Mouse (Mus musculus): ENCODE results near the gene Rnf144a. TPM values are rescaled to one million over a fixed set of nuclear protein-coding genes. Genes with fewer than 3 reads are reported as not detected.

Gene Rnf144a
- polyA plus RNA-seq, 1 experiment from 2014 or later, result 49.5 TPM

DNA sequence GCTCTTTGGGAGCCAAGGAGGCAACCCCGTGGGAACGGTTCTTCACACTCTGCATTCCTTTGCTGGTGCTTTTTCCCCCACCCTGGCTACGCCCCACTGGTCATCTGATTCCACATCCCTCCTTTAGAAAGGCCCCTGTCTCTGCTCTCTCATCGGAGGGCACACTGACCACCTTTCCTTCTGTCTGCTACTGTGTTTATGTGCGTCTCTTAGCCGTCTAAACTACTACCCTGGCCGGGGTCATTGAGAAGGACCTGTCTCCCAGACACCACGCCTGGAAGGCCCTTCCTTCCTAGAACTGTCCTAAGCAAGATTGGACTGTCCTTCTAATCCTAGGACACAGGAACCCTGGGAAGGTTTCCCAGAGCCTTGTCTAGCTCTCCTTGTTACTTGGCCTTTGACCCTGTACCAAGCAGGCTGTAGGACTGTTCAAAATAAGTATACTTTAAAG is 1.1 kb downstream of the Rnf144a start:
- Histone ChIP-seq H3K9me3 (ENCODE audit: control insufficient read depth, low read length) (no peaks in the 10 kb centered on the region), H3K4me3 (ENCODE audit: low read length) (peak overlapping the region; percentile 82), H3K4me2 (ENCODE audit: low read depth, low read length) (peak overlapping the region; percentile 66), H3K36me3 (ENCODE audit: control insufficient read depth, insufficient read depth, low read length) (no peaks in the 10 kb centered on the region), H3K27ac (ENCODE audit: low read length) (peak overlapping the region; percentile 76), H3K27me3 (ENCODE audit: control insufficient read depth, insufficient read depth, low read depth, low read length) (no peaks in the 10 kb centered on the region), H3K4me1 (replicated peaks; ENCODE audit: control insufficient read depth, insufficient read depth, low read length) (peaks cover 37% of the 10 kb centered on the region), H3K9ac (ENCODE audit: low read length) (peak overlapping the region; percentile 95)
- peak; percentile 17 for ATAC-seq (ENCODE audit: low read depth)
- 4% methylated on average over 8 of the region's 8 CpGs for WGBS

GRCm38 (mm10) chr12:26412802-26413201 is 2.3 kb downstream of the Rnf144a start:
- peak overlapping the region; percentile 82 for H3K4me3 ChIP-seq (ENCODE audit: low read length)
- 46% methylated on average over 6 of the region's 6 CpGs for WGBS
- no peaks in the 10 kb centered on the region for H3K9me3 ChIP-seq (ENCODE audit: control insufficient read depth, low read length)
- peak overlapping the region; percentile 32; the same call in 1 of the 2 replicates for H3K27ac ChIP-seq (ENCODE audit: low read length)
- ATAC-seq (ENCODE audit: low read depth), result no peak
- H3K36me3 ChIP-seq (ENCODE audit: control insufficient read depth, insufficient read depth, low read length), result no peaks in the 10 kb centered on the region
- H3K4me1 ChIP-seq (replicated peaks; ENCODE audit: control insufficient read depth, insufficient read depth, low read length), result peaks cover 47% of the 10 kb centered on the region
- H3K27me3 ChIP-seq (ENCODE audit: control insufficient read depth, insufficient read depth, low read depth, low read length), result no peaks in the 10 kb centered on the region
- peak overlapping the region; percentile 95 for H3K9ac ChIP-seq (ENCODE audit: low read length)
- peak overlapping the region; percentile 66 for H3K4me2 ChIP-seq (ENCODE audit: low read depth, low read length)

DNA sequence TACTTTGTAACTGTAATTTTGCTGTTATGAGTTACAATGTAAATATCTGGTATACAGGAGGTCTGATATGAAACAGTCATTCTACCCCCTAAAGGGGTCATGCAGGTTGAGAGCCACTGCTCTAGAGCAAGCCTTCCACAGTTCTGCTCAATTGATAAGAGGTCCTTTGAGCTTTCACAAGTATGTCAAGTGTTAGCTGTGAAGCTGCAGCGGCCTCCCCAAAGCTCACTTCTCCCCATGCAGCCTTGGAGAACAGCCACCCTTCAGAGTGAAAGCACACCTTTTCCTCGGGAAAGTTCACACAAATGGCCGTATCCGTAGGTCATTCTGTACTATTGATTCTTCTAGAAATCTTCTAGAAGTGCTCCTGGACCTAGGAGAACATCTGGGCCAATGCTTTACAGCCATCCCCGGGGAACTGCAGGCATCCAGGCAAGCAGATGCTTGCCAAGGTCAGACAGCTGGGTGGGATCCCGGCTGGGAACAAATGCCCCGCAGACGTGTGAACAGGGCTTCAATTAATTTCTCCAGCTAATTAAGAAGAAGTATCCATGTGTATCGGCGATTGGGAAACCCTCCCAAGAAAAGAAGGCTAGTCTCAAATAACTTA is 3.1 kb downstream of the Rnf144a start:
- Histone ChIP-seq H3K4me1 (replicated peaks; ENCODE audit: control insufficient read depth, insufficient read depth, low read length) (peaks cover 49% of the 10 kb centered on the region), H3K4me2 (ENCODE audit: low read depth, low read length) (peak overlapping the region; percentile 66), H3K27ac (ENCODE audit: low read length) (peak overlapping the region; percentile 42), H3K9me3 (ENCODE audit: control insufficient read depth, low read length) (no peaks in the 10 kb centered on the region), H3K36me3 (ENCODE audit: control insufficient read depth, insufficient read depth, low read length) (no peaks in the 10 kb centered on the region), H3K27me3 (ENCODE audit: control insufficient read depth, insufficient read depth, low read depth, low read length) (no peaks in the 10 kb centered on the region), H3K9ac (ENCODE audit: low read length) (peak overlapping the region; percentile 95; the same call in 1 of the 2 replicates), H3K4me3 (ENCODE audit: low read length) (peak overlapping the region; percentile 82)
- 46% methylated on average over 10 of the region's 10 CpGs for WGBS
- ATAC-seq (ENCODE audit: low read depth), result no peak

DNA sequence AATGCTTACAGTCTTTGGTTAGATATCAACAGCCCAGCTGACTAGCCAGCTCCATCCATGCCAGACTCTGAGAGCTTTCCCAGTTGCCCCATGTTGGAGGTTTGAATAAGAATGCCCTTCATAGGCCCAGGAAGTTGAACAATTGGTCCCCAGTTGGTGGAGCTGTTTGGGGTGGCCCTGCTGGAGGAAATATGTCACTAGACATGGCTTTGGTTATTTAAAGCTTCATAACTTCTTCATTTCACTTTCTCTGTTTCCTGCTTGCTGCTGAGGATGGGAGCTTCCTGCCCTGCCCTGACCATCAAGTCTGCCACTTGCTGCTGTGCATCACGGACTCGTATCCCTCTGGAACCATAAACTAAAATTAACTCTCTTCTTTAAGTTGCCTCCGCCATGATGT is 4.6 kb downstream of the Rnf144a start:
- Histone ChIP-seq H3K4me2 (ENCODE audit: low read depth, low read length) (no peak overlapping the region), H3K4me3 (ENCODE audit: low read length) (no peak overlapping the region), H3K4me1 (replicated peaks; ENCODE audit: control insufficient read depth, insufficient read depth, low read length) (peaks cover 60% of the 10 kb centered on the region), H3K27ac (ENCODE audit: low read length) (no peak overlapping the region), H3K27me3 (ENCODE audit: control insufficient read depth, insufficient read depth, low read depth, low read length) (no peaks in the 10 kb centered on the region), H3K9ac (ENCODE audit: low read length) (no peak overlapping the region), H3K36me3 (ENCODE audit: control insufficient read depth, insufficient read depth, low read length) (no peaks in the 10 kb centered on the region), H3K9me3 (ENCODE audit: control insufficient read depth, low read length) (no peaks in the 10 kb centered on the region)
- 84% methylated on average over 3 of the region's 3 CpGs for WGBS
- no peak for ATAC-seq (ENCODE audit: low read depth)

GRCm38 (mm10) chr12:26408707-26409106 is 6.3 kb downstream of the Rnf144a start:
- 50% methylated on average over 9 of the region's 9 CpGs for WGBS
- peaks cover 73% of the 10 kb centered on the region for H3K4me1 ChIP-seq (replicated peaks; ENCODE audit: control insufficient read depth, insufficient read depth, low read length)
- ATAC-seq (ENCODE audit: low read depth), result no peak

DNA sequence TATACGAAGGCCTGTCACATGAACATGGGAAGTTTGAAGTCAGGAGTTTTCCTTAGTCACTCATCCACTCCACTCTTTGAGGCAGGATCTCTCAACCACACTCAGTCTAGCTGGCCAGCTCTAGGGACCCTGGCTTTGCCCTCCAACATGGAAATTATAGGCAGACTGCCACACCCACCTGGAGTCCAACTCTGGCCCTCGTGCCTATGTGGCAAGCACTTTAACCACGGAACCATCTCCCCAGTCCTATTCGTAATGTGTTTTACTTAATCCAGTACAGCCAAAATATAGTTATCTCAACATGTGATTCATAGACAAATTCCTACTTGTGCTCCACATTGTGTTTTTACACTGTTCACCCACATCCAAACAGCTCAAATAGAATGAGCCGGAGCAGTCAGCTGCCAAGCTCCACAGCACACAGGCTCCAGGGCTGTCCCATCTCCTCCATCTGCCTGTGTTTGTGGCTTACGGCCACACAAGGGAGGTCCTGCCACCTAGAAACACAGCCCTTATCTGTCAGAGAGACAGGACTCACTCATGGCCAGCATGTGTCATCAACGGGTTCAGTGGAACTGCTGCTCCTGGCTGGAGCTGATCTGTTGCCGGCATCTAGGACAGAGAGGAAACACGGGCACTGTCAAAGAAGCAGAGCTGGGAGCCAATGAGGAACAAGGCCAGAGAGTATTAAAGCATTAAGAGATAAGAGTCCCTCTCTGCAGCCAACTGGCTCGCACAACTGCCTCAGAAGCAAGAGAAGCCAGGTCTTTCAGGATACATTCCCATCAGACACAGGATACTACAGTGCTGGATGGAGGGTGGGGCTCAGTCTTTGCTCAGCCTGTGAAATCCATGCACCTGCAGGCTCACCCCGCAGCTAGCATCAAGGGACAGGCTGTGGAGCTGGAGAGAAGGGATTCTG is 10.0 kb downstream of the Rnf144a start:
- Histone ChIP-seq H3K27me3 (ENCODE audit: control insufficient read depth, insufficient read depth, low read depth, low read length) (no peaks in the 10 kb centered on the region), H3K4me3 (ENCODE audit: low read length) (no peak overlapping the region), H3K4me1 (replicated peaks; ENCODE audit: control insufficient read depth, insufficient read depth, low read length) (peaks cover 72% of the 10 kb centered on the region), H3K9ac (ENCODE audit: low read length) (0 out of 2 replicates have a peak overlapping the region, but pooled peaks have one; percentile 3), H3K36me3 (ENCODE audit: control insufficient read depth, insufficient read depth, low read length) (peaks cover 5% of the 10 kb centered on the region; the same call in 1 of the 2 replicates), H3K9me3 (ENCODE audit: control insufficient read depth, low read length) (no peaks in the 10 kb centered on the region), H3K27ac (ENCODE audit: low read length) (peak overlapping the region; percentile 75), H3K4me2 (ENCODE audit: low read depth, low read length) (no peak overlapping the region; the same call in 1 of the 2 replicates)
- ATAC-seq (ENCODE audit: low read depth), result peak; percentile 68
- WGBS, result 39% methylated on average over 11 of the region's 11 CpGs

More at GRCm38 (mm10) chr12:26408707-26409106, 6.3 kb downstream of the Rnf144a start:
- Histone ChIP-seq H3K27me3 (ENCODE audit: control insufficient read depth, insufficient read depth, low read depth, low read length) (no peaks in the 10 kb centered on the region), H3K36me3 (ENCODE audit: control insufficient read depth, insufficient read depth, low read length) (no peaks in the 10 kb centered on the region), H3K4me2 (ENCODE audit: low read depth, low read length) (no peak overlapping the region), H3K9me3 (ENCODE audit: control insufficient read depth, low read length) (no peaks in the 10 kb centered on the region), H3K9ac (ENCODE audit: low read length) (no peak overlapping the region), H3K4me3 (ENCODE audit: low read length) (no peak overlapping the region), H3K27ac (ENCODE audit: low read length) (no peak overlapping the region)

DNA sequence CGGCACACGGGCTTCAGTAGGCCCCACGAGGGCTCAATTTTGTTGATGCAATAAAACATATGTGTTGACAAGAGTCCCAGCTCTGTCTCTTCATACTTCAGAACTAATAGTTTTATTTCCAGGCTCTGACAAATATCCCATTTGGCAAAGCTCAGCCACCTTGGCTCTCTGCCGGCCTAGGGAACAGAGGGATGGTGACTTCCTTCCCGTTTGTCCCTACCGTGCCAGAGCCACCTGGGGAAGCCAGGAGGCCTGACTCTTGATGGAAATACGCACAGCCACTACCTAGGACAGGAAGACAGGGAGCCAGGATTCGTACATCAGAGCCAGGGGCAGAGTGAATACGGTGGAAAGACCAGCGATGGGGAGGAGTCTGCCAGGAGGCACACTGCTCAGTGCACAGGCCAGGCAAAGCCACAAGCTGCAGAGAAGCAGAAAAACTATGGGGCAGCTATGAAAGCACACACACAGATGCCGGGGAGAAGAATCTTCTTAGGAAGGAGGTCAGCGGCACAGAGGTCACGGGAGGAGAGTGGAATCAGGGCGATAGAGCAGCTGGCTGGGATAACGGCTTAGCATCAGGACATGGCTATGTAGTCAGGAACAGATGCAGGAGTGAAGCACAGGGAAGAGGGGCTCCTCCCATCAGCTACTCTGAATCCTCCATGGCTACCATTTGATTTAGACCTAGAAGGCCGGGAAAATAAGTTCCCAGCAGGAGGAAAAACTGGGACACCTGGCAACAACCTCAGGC is 11.5 kb downstream of the Rnf144a start:
- WGBS, result 51% methylated on average over 16 of the region's 16 CpGs
- peak; percentile 43 for ATAC-seq (ENCODE audit: low read depth)
- Histone ChIP-seq H3K4me2 (ENCODE audit: low read depth, low read length) (no peak overlapping the region), H3K27ac (ENCODE audit: low read length) (peak overlapping the region; percentile 87), H3K27me3 (ENCODE audit: control insufficient read depth, insufficient read depth, low read depth, low read length) (no peaks in the 10 kb centered on the region), H3K4me3 (ENCODE audit: low read length) (no peak overlapping the region), H3K9me3 (ENCODE audit: control insufficient read depth, low read length) (no peaks in the 10 kb centered on the region), H3K36me3 (ENCODE audit: control insufficient read depth, insufficient read depth, low read length) (peaks cover 10% of the 10 kb centered on the region; the same call in 1 of the 2 replicates), H3K9ac (ENCODE audit: low read length) (no peak overlapping the region), H3K4me1 (replicated peaks; ENCODE audit: control insufficient read depth, insufficient read depth, low read length) (peaks cover 66% of the 10 kb centered on the region)

DNA sequence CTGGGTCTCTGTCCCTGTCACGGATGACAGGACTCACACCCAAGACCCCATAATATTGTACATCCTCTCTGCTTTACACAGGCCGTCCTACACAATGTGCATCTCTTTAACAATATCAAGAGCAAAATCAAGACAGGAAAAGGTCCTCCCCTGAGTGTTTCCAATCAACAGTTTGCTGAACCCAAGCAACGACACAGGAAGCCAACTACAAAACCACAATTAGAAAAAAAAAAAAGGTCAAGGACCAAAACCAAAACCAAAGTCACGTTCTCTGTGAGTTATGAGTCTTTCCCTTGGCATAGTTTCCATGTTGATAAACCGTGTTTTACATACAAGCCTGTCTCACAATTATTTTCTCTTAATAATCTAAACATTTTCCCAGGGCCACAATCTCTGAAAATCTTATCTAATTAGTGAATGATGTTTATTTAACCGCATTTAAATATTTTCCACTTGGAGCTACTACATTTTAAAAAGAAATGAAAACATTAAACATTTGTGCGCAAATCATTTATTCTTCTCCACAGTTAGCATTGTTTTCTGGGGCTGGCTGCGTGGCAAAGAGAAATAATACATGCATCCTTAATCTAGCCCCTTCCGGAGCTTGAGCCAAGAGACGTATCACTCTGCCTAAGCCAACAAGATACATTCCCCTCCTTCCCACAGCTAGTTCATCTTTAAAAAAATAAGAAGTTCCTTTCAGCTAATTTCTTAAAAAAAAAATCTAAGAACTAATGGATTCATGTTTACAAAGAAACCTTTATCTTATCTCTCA is 13.2 kb downstream of the Rnf144a start:
- Histone ChIP-seq H3K9ac (ENCODE audit: low read length) (no peak overlapping the region), H3K4me2 (ENCODE audit: low read depth, low read length) (peak overlapping the region; percentile 2; the same call in 1 of the 2 replicates), H3K27me3 (ENCODE audit: control insufficient read depth, insufficient read depth, low read depth, low read length) (no peaks in the 10 kb centered on the region), H3K9me3 (ENCODE audit: control insufficient read depth, low read length) (no peaks in the 10 kb centered on the region), H3K27ac (ENCODE audit: low read length) (peak overlapping the region; percentile 87), H3K4me1 (replicated peaks; ENCODE audit: control insufficient read depth, insufficient read depth, low read length) (peaks cover 61% of the 10 kb centered on the region), H3K36me3 (ENCODE audit: control insufficient read depth, insufficient read depth, low read length) (peaks cover 10% of the 10 kb centered on the region; the same call in 1 of the 2 replicates), H3K4me3 (ENCODE audit: low read length) (no peak overlapping the region)
- ATAC-seq (ENCODE audit: low read depth), result no peak
- 37% methylated on average over 10 of the region's 10 CpGs for WGBS
